Mouse (Mus musculus): ENCODE results near the gene Tnni1. TPM values are rescaled to one million over a fixed set of nuclear protein-coding genes. Genes with fewer than 3 reads are reported as not detected.
A peak's percentile ranks its signal among the peaks of the same experiment; 100 is the strongest.

Gene Tnni1
- polyA plus RNA-seq, 1 experiment from 2014 or later = 1.3 TPM

DNA sequence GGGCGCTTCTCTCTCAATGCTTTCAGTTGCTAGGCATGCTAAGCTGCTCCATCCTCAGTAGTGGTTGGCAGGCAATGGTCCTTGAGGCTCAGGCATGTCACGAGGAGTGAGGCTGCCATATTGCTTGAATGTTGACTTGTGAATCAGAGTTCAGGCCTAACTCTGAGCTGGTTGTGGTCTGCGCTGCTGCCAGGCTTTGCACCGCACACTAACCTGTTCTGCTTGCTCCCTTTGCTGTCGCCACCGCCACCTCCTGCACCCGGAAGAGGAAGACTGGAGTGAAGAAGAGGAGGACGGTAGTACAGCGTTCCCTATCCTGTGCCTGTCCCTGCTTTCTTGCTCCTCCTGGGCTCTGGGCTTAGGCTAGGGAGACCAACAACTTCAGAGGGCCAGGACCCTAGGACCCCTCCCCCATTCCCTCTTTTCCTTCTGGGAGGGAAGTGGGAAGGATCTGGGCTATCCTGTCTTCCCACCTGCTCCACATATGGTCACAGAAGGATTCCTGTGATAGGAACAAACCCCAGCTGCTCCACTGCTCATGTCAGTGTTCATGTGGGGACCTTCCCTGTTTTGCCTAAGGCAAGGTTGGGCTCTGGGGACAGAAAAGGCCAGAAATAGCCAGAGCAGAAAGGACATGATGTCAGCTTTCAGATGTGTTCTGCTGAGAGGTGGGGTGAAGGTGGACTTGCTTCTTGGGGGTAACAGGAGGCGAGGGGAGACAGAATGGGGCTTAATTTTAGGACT is 64.5 kb downstream of the Tnni1 start:
- Histone ChIP-seq H3K27me3 (ENCODE audit: control insufficient read depth, insufficient read depth, low read length) (no peaks in the 10 kb centered on the region), H3K27ac (ENCODE audit: low read depth, low read length) (no peak overlapping the region), H3K4me1 (ENCODE audit: control insufficient read depth, insufficient read depth, low read length) (no peaks in the 10 kb centered on the region), H3K9ac (ENCODE audit: low read length) (no peak overlapping the region), H3K9me3 (ENCODE audit: control insufficient read depth, low read length) (no peaks in the 10 kb centered on the region), H3K4me3 (ENCODE audit: low read depth, low read length) (no peak overlapping the region), H3K4me2 (no peak overlapping the region), H3K36me3 (ENCODE audit: control insufficient read depth, insufficient read depth, low read length) (no peaks in the 10 kb centered on the region)
- ATAC-seq (ENCODE audit: low FRiP score) = no peak
- peak; percentile 61 for DNase-seq (ENCODE audit: low spot score, missing footprints)
- 89% methylated on average over 10 of the region's 10 CpGs for WGBS

DNA sequence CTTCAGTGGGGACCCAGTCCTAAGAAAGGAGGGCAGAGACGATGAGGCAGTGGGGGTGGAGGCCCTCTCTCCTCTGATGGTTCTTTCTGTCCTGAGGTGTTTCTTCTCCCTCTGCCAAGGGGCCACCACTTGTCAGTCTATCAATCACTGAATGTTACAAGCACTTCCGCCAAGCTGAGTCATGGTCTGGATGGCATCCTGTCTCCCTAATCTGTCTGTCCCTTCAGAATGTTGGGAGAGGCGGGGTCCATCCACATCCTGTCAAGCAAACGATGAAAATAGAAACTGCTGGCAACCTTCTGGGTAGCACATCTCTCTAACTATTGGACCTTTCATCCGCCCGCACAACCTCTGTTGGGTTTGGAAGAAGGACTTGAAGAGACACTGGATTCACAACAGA is 65.2 kb downstream of the Tnni1 start:
- Histone ChIP-seq H3K36me3 (ENCODE audit: control insufficient read depth, insufficient read depth, low read length) (no peaks in the 10 kb centered on the region), H3K4me2 (no peak overlapping the region), H3K9ac (ENCODE audit: low read length) (no peak overlapping the region), H3K27ac (ENCODE audit: low read depth, low read length) (no peak overlapping the region), H3K4me1 (ENCODE audit: control insufficient read depth, insufficient read depth, low read length) (no peaks in the 10 kb centered on the region), H3K4me3 (ENCODE audit: low read depth, low read length) (no peak overlapping the region), H3K9me3 (ENCODE audit: control insufficient read depth, low read length) (no peaks in the 10 kb centered on the region), H3K27me3 (ENCODE audit: control insufficient read depth, insufficient read depth, low read length) (no peaks in the 10 kb centered on the region)
- DNase-seq (ENCODE audit: low spot score, missing footprints) (peak; percentile 65), ATAC-seq (ENCODE audit: low FRiP score) (no peak)
- WGBS = 88% methylated on average over 6 of the region's 6 CpGs

DNA sequence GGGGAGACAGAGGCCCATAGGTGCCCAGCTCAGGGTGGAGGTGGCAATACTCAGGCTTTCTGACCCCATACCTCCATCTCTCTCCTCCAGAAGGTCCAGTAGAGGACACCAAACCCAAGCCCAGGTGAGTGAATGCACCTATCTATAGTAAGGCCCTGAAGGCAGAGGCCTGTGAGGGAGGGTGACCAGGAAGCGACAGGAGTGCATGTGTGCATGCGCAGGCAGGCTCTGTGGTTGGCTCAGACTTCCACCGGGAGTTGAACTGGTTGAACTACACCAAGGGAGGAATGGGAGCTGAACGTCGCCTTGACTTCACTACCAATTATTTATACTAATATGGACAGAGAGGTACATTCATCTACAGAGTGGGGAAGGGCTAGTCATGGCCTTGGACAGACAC is 67.4 kb downstream of the Tnni1 start:
- H3K4me2 ChIP-seq = no peak overlapping the region
- H3K9me3 ChIP-seq (ENCODE audit: control insufficient read depth, low read length) = no peaks in the 10 kb centered on the region
- WGBS = 78% methylated on average over 5 of the region's 5 CpGs
- no peak overlapping the region for H3K27ac ChIP-seq (ENCODE audit: low read depth, low read length)
- no peak overlapping the region for H3K4me3 ChIP-seq (ENCODE audit: low read depth, low read length)
- no peak overlapping the region for H3K9ac ChIP-seq (ENCODE audit: low read length)
- H3K36me3 ChIP-seq (ENCODE audit: control insufficient read depth, insufficient read depth, low read length) = no peaks in the 10 kb centered on the region
- H3K4me1 ChIP-seq (ENCODE audit: control insufficient read depth, insufficient read depth, low read length) = no peaks in the 10 kb centered on the region; the same call in 1 of the 2 replicates
- no peaks in the 10 kb centered on the region for H3K27me3 ChIP-seq (ENCODE audit: control insufficient read depth, insufficient read depth, low read length)
- DNase-seq (ENCODE audit: low spot score, missing footprints) (peak; percentile 12), ATAC-seq (ENCODE audit: low FRiP score) (no peak)

DNA sequence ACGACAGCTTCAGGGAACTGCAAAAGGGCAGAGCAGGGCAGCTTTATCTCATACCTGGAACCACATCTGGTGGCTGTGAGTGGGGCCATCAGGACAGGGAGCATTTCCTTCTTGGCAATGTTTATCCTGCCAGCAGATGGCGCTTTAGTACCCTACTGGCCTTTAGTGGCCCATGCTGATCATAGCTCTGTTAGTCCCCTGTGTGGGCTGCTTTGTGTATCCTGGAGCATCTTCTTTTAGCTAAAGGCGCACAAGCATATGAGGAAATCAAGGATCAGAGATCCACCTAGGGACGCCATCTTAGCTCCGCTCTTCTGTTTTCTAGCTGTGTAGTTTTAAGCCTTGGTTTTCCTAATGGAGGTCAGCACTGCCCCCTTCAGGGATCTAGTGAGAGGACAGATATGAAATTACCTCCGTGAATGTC is 67.9 kb downstream of the Tnni1 start:
- ATAC-seq (ENCODE audit: low FRiP score) = peak; percentile 11; the same call in 1 of the 2 replicates
- H3K36me3 ChIP-seq (ENCODE audit: control insufficient read depth, insufficient read depth, low read length) = no peaks in the 10 kb centered on the region

DNA sequence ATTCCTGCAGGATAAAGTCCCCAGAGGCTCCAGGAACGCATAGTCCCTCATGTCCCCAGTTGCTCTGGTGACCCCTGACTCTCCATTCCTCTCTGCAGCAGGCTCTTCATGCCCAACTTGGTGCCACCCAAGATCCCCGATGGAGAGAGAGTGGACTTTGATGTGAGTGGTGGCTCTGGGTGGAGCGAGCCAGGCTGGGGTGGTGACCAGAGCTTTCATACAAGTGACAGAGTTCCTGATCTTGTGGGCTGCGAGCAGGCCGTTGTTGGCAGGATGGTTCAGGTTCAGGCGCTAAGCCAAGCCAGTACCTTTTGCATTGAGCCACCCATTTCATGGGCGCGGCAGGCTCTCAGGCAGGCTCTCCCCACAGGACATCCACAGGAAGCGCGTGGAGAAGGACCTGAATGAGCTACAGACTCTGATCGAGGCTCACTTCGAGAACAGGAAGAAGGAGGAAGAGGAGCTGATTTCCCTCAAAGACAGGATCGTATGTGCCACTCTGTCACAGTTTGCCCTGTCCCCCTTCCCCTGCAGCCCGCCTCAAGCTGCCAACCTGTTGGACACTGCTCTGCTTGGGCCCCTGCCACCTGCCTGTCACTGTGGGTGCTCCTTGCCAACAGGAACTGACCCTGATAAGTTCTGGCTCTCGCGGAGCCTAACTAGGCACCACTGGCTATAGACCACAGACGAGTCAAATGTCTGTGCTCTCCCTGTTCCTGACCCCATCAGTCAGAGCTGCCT is 68.5 kb downstream of the Tnni1 start:
- peaks cover 10% of the 10 kb centered on the region for H3K4me1 ChIP-seq (ENCODE audit: control insufficient read depth, insufficient read depth, low read length)
- H3K27ac ChIP-seq (ENCODE audit: low read depth, low read length) = no peak overlapping the region
- no peaks in the 10 kb centered on the region for H3K36me3 ChIP-seq (ENCODE audit: control insufficient read depth, insufficient read depth, low read length)
- DNase-seq (ENCODE audit: low spot score, missing footprints) (peak; percentile 66), ATAC-seq (ENCODE audit: low FRiP score) (no peak)
- H3K9me3 ChIP-seq (ENCODE audit: control insufficient read depth, low read length) = no peaks in the 10 kb centered on the region
- H3K4me3 ChIP-seq (ENCODE audit: low read depth, low read length) = no peak overlapping the region
- no peak overlapping the region for H3K4me2 ChIP-seq
- H3K9ac ChIP-seq (ENCODE audit: low read length) = no peak overlapping the region
- no peaks in the 10 kb centered on the region for H3K27me3 ChIP-seq (ENCODE audit: control insufficient read depth, insufficient read depth, low read length)
- WGBS = 86% methylated on average over 17 of the region's 17 CpGs

More for the DNA sequence above, 67.9 kb downstream of the Tnni1 start:
- WGBS = 34% methylated on average over 6 of the region's 6 CpGs
- H3K9ac ChIP-seq (ENCODE audit: low read length) = no peak overlapping the region
- no peak overlapping the region for H3K27ac ChIP-seq (ENCODE audit: low read depth, low read length)
- H3K27me3 ChIP-seq (ENCODE audit: control insufficient read depth, insufficient read depth, low read length) = no peaks in the 10 kb centered on the region
- DNase-seq (ENCODE audit: low spot score, missing footprints) = peak; percentile 92
- peaks cover 4% of the 10 kb centered on the region for H3K4me1 ChIP-seq (ENCODE audit: control insufficient read depth, insufficient read depth, low read length)
- no peak overlapping the region for H3K4me3 ChIP-seq (ENCODE audit: low read depth, low read length)
- H3K4me2 ChIP-seq = no peak overlapping the region
- no peaks in the 10 kb centered on the region for H3K9me3 ChIP-seq (ENCODE audit: control insufficient read depth, low read length)

DNA sequence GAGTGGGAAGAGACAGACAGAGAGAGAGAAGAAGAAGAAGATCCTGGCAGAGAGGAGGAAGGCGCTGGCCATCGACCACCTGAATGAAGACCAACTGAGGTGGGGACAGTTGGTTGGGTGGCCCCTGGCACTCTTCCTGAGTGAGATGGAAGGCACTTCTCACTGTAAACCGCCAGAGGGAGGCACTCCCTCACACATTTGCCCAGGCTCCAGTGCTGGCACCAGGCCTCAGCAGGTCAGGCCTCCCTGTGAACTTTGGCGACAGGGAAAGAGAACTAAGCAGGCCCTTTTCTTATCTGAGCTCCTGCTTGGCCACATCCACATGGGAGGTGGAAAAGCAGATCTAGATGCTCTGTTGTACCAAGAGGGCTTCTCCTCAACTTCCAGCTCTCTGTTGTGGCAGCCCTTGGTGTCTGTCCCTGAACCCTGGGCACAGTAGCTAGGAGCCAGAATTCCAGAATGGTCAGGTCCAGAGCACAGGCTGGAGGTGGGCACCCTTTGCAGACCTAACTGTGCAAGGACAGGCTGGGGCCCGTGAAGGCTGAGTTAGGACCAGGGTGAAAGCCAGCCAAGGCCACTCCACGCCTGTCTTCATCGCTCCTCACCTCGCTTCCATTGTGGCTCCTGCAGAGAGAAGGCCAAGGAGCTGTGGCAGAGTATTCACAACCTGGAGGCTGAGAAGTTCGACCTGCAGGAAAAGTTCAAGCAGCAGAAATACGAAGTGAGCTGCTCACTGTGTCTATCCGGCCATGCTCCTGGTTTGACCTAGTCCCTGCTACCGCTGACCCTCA is 71.7 kb downstream of the Tnni1 start:
- no peak overlapping the region for H3K4me2 ChIP-seq
- H3K36me3 ChIP-seq (ENCODE audit: control insufficient read depth, insufficient read depth, low read length) = no peaks in the 10 kb centered on the region
- H3K27me3 ChIP-seq (ENCODE audit: control insufficient read depth, insufficient read depth, low read length) = no peaks in the 10 kb centered on the region
- ATAC-seq (ENCODE audit: low FRiP score) = no peak
- no peak overlapping the region for H3K27ac ChIP-seq (ENCODE audit: low read depth, low read length)
- peaks cover 12% of the 10 kb centered on the region for H3K4me1 ChIP-seq (ENCODE audit: control insufficient read depth, insufficient read depth, low read length)
- no peak for DNase-seq (ENCODE audit: low spot score, missing footprints)
- no peak overlapping the region for H3K4me3 ChIP-seq (ENCODE audit: low read depth, low read length)
- WGBS = 70% methylated on average over 12 of the region's 12 CpGs
- H3K9ac ChIP-seq (ENCODE audit: low read length) = no peak overlapping the region
- H3K9me3 ChIP-seq (ENCODE audit: control insufficient read depth, low read length) = no peaks in the 10 kb centered on the region

DNA sequence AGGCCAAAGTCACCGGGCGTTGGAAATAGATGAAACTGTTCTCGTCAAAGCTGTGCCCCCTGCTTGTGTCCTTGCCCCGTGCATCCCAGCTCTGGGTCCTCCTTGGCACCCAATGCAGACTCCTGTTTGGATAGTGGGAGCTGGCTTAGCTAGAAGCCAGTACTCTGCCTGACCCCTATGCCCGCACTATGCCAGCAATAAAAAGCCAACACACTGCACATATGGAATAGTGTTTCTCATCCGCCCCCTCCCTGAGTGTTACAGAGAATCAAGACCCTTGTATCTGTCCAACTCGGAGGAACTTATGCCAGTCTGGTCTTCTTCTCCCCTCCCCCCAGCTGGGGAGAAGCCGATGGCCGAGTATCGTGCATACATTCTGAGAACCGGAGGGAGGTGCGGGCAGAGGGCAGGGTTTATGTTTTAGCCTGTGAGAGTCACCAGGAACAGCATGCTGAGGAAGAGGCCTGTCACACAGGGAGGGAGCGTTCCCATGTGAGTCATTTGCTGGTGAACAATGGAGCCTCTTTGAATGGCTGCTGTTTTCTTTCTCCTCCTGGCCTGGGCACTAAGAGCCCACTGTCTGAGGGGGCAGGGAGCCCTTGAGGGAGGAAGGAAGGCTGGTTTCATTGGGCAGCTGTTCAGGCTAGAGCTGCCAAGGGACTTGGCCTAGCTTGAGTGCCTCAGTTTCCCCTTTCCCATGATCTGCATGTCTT is 73.0 kb downstream of the Tnni1 start:
- H3K9ac ChIP-seq (ENCODE audit: low read length) = peak overlapping the region; percentile 17; the same call in 1 of the 2 replicates
- H3K27ac ChIP-seq (ENCODE audit: low read depth, low read length) = no peak overlapping the region
- ATAC-seq (ENCODE audit: low FRiP score) = peak; percentile 68
- peak; percentile 89 for DNase-seq (ENCODE audit: low spot score, missing footprints)
- no peak overlapping the region for H3K4me3 ChIP-seq (ENCODE audit: low read depth, low read length)
- H3K9me3 ChIP-seq (ENCODE audit: control insufficient read depth, low read length) = no peaks in the 10 kb centered on the region
- H3K4me2 ChIP-seq = no peak overlapping the region
- H3K36me3 ChIP-seq (ENCODE audit: control insufficient read depth, insufficient read depth, low read length) = no peaks in the 10 kb centered on the region
- WGBS = 56% methylated on average over 13 of the region's 13 CpGs
- peaks cover 12% of the 10 kb centered on the region for H3K4me1 ChIP-seq (ENCODE audit: control insufficient read depth, insufficient read depth, low read length)
- H3K27me3 ChIP-seq (ENCODE audit: control insufficient read depth, insufficient read depth, low read length) = no peaks in the 10 kb centered on the region

DNA sequence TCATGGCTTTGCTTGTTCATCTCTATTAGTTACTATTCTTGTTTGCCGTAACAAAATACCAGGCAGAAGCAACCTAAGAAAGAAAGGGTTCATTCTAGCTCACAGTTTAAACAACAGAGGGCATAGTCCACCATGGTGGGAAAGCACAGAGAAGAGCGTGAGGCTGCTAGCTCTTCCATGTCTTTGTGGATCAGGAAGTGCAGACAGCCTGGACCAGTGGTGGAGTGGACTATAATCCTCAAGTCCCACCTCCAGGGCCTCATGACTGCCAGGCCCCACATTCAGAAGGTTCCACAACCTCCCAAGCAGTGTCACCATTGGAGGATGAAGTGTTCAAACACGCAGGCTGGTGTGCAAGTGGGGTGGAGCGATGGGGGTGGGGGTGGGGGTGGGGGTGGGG is 74.0 kb downstream of the Tnni1 start:
- DNase-seq (ENCODE audit: low spot score, missing footprints) (no peak), ATAC-seq (ENCODE audit: low FRiP score) (no peak)
- WGBS = 92% methylated on average over 4 of the region's 4 CpGs
- Histone ChIP-seq H3K4me2 (no peak overlapping the region), H3K4me1 (ENCODE audit: control insufficient read depth, insufficient read depth, low read length) (peaks cover 12% of the 10 kb centered on the region), H3K36me3 (ENCODE audit: control insufficient read depth, insufficient read depth, low read length) (no peaks in the 10 kb centered on the region), H3K27ac (ENCODE audit: low read depth, low read length) (no peak overlapping the region), H3K4me3 (ENCODE audit: low read depth, low read length) (no peak overlapping the region), H3K9ac (ENCODE audit: low read length) (no peak overlapping the region), H3K9me3 (ENCODE audit: control insufficient read depth, low read length) (no peaks in the 10 kb centered on the region), H3K27me3 (ENCODE audit: control insufficient read depth, insufficient read depth, low read length) (no peaks in the 10 kb centered on the region)

Measured in midbrain, embryonic 11.5 days (tissue).